Mouse (Mus musculus): ENCODE measurements around the gene Srsf9.
"Not testable (repeated sequence)": the region's sequence is repeated elsewhere in the genome, so short reads cannot be mapped to it uniquely, and the experiment has no call there.

Gene Srsf9

GRCm38 (mm10) chr5:115364782-115365181 lies 37.8 kb downstream of the Srsf9 start:
- DNase-seq (ENCODE audit: low read depth, low spot score): peak; percentile 78

- DNase-seq (ENCODE audit: low read depth, low spot score): no peak
These were observed 44.8 kb downstream of the Srsf9 start for GRCm38 (mm10) chr5:115371736-115372135.

- peak; percentile 86 for DNase-seq (ENCODE audit: low read depth, low spot score)
These were observed 46.6 kb downstream of the Srsf9 start for GRCm38 (mm10) chr5:115373441-115374203.

- no peak for DNase-seq (ENCODE audit: low read depth, low spot score)
These were observed 47.3 kb downstream of the Srsf9 start for GRCm38 (mm10) chr5:115374204-115374820.

- DNase-seq (ENCODE audit: low read depth, low spot score): peak; percentile 84
These were observed 48.5 kb downstream of the Srsf9 start for GRCm38 (mm10) chr5:115375436-115375835.

- DNase-seq (ENCODE audit: low read depth, low spot score): not testable (repeated sequence)
These were observed 51.9 kb downstream of the Srsf9 start for GRCm38 (mm10) chr5:115378882-115379281.
